ENCODE assay signal across 10 mouse cellular contexts in the genomic region with DNA sequence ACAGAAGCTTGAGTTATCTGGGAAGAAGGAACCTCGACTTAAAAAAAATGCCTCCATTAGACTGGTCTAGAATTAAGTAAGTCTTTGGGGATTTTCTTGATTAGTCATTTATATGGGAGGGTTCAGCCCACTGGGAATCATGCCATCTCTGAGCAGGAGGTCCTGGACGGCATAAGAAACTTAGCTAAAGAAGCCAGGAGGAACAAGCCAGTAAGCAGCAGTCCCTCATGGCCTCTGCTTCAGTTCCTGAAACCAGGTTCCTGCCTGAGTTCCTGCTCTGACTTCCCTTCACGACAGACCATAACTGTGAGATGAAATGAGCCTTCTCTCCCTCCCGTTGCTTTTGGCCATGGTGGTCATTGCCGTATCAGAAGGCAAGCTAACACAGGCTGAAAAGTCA. TPM values are rescaled to one million over a fixed set of nuclear protein-coding genes. Genes with fewer than 3 reads are reported as not detected.
A peak's percentile ranks its signal among the peaks of the same experiment; 100 is the strongest.
DNase-seq lines count a peak whose midpoint lies in the region; ATAC-seq lines count a peak whose summit lies in the region.
"Had no signal": no experiment of that assay in that cellular context is flagged by ENCODE, and none has a peak within 500 bp of the region (broad histone marks: within the 10 kb centered on the region; RNA-seq: fewer than 3 reads in every experiment).

No protein-coding gene starts in this region.

- no peak for DNase-seq in embryonic facial prominence, embryonic 10.5 days (ENCODE audit: low spot score)
- DNase-seq in neural tube, embryonic 10.5 days (ENCODE audit: extremely low spot score, low spot score) = no peak
- DNase-seq in heart, postnatal 4 days = peak; percentile 20
- peak; percentile 26 for DNase-seq in skeletal muscle tissue, adult 2 months (ENCODE audit: low read depth, low spot score)
- DNase-seq in left cerebral cortex, postnatal 25 days (ENCODE audit: low spot score in 2 of 2) = no peak
- no peak for DNase-seq in cerebellum, adult 9-10 months

- no peaks in the 10 kb centered on the region for H3K36me3 ChIP-seq in embryonic facial prominence, embryonic 12.5 days
- no peaks in the 10 kb centered on the region for H3K36me3 ChIP-seq in embryonic facial prominence, embryonic 10.5 days (replicated peaks)
- no peaks in the 10 kb centered on the region for H3K36me3 ChIP-seq in neural tube, embryonic 13.5 days

- peaks cover 7% of the 10 kb centered on the region; the same call in 1 of the 2 replicates for H3K4me1 ChIP-seq in embryonic facial prominence, embryonic 12.5 days
- H3K4me1 ChIP-seq in embryonic facial prominence, embryonic 10.5 days = peaks cover 23% of the 10 kb centered on the region
- H3K4me1 ChIP-seq in neural tube, embryonic 13.5 days (replicated peaks) = peaks cover 21% of the 10 kb centered on the region

- no peak for ATAC-seq in embryonic facial prominence, embryonic 12.5 days (ENCODE audit: insufficient number of reproducible peaks, insufficient read depth, low FRiP score, low TSS enrichment)
- ATAC-seq in neural tube, embryonic 13.5 days (ENCODE audit: low read depth) = peak; percentile 44; the same call in 1 of the 2 replicates
- ATAC-seq: midbrain, embryonic 16.5 days had no signal

- peak overlapping the region; percentile 26; the same call in 1 of the 2 replicates for H3K27ac ChIP-seq in embryonic facial prominence, embryonic 12.5 days
- H3K27ac ChIP-seq in embryonic facial prominence, embryonic 10.5 days (replicated peaks) = no peak overlapping the region
- peak overlapping the region; percentile 57; the same call in 1 of the 2 replicates for H3K27ac ChIP-seq in neural tube, embryonic 13.5 days (replicated peaks)

- H3K9me3 ChIP-seq in embryonic facial prominence, embryonic 12.5 days = no peaks in the 10 kb centered on the region
- no peaks in the 10 kb centered on the region for H3K9me3 ChIP-seq in embryonic facial prominence, embryonic 10.5 days
- H3K9me3 ChIP-seq in neural tube, embryonic 13.5 days = no peaks in the 10 kb centered on the region

- H3K9ac ChIP-seq in embryonic facial prominence, embryonic 12.5 days = no peak overlapping the region
- H3K9ac ChIP-seq in neural tube, embryonic 13.5 days = 0 out of 2 replicates have a peak overlapping the region, but pooled peaks have one; percentile 41

- 53% methylated on average over 5 of the region's 5 CpGs for WGBS in embryonic facial prominence, embryonic 12.5 days
- WGBS in embryonic facial prominence, embryonic 10.5 days = 73% methylated on average over 5 of the region's 5 CpGs
- WGBS in neural tube, embryonic 13.5 days = 41% methylated on average over 5 of the region's 5 CpGs

- no peaks in the 10 kb centered on the region for H3K27me3 ChIP-seq in embryonic facial prominence, embryonic 12.5 days
- no peaks in the 10 kb centered on the region for H3K27me3 ChIP-seq in embryonic facial prominence, embryonic 10.5 days (replicated peaks; ENCODE audit: low read depth, poor library complexity, severe bottlenecking)
- no peaks in the 10 kb centered on the region for H3K27me3 ChIP-seq in neural tube, embryonic 13.5 days

- H3K4me3 ChIP-seq in embryonic facial prominence, embryonic 12.5 days = no peak overlapping the region
- no peak overlapping the region for H3K4me3 ChIP-seq in embryonic facial prominence, embryonic 10.5 days
- H3K4me3 ChIP-seq in neural tube, embryonic 13.5 days = no peak overlapping the region

- H3K4me2 ChIP-seq in embryonic facial prominence, embryonic 12.5 days (replicated peaks) = no peak overlapping the region
- H3K4me2 ChIP-seq in neural tube, embryonic 13.5 days = no peak overlapping the region; the same call in 1 of the 2 replicates

- intact Hi-C loops in left cerebral cortex, postnatal 25 days (cut with DNase I) = no loop called here

RNA-seq across cellular contexts. Expression of a gene that starts 29.6 kb away (rescaled TPM):
- polyA plus RNA-seq in embryonic facial prominence, embryonic 12.5 days (2016; fragmentation: Nextera tagmentation; extraction: Ambion mirVana) = 0.24 TPM in 1 of 2 replicates, not detected in the other
- not detected in 2 replicates for polyA plus RNA-seq in embryonic facial prominence, embryonic 10.5 days (2016; fragmentation: Nextera tagmentation; extraction: Ambion mirVana)
- not detected in 2 replicates for polyA plus RNA-seq in neural tube, embryonic 13.5 days (2015; fragmentation: Nextera tagmentation; extraction: Ambion mirVana)
- total RNA-seq in heart, postnatal 4 days (2021) = not detected
- total RNA-seq in left cerebral cortex, postnatal 25 days (2021) = not detected
- polyA plus RNA-seq: intestine, embryonic 14.5 days; midbrain, embryonic 16.5 days had no signal

Comparison
In these comparisons a context has a peak if more than half of its experiments do, and no peak if none do; other contexts are left out.
1. DNase-seq: peak in heart, postnatal 4 days (single experiment) and skeletal muscle tissue, adult 2 months (single experiment); none in embryonic facial prominence, embryonic 10.5 days (single experiment), neural tube, embryonic 10.5 days (single experiment), left cerebral cortex, postnatal 25 days (0 of 2) and cerebellum, adult 9-10 months (single experiment).